Mouse (Mus musculus): Measurements from ENCODE around the gene Krtap16-1.
A peak's percentile ranks its signal among the peaks of the same experiment; 100 is the strongest.

The Krtap16-1 gene

DNA sequence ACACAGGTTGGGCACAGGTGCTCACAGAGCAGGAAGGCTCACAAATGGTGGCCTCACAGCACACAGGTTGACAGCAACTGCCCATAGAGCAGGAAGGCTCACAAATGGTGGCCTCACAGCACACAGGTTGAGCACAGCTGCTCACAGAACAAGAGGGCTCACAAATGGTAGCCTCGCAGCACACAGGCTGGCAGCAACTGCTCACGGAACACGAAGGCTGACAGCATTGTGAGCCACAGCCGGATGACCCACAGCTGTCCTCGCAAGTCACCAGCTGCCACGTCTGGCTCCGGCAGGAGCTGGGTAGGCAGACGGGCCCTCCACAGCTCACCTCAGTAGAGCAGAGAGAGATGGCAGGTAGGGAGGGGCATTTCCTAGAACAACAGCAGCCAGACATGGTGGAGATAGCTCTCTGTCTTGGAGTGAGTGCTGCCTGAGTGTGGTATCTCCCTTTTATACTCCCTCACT lies at the start of gene Krtap16-1:
TSS of gene Krtap16-1 (minus strand) at position 418 of the 468 bp plus-strand sequence.
- no peak for DNase-seq (ENCODE audit: low spot score in 2 of 2)

DNA sequence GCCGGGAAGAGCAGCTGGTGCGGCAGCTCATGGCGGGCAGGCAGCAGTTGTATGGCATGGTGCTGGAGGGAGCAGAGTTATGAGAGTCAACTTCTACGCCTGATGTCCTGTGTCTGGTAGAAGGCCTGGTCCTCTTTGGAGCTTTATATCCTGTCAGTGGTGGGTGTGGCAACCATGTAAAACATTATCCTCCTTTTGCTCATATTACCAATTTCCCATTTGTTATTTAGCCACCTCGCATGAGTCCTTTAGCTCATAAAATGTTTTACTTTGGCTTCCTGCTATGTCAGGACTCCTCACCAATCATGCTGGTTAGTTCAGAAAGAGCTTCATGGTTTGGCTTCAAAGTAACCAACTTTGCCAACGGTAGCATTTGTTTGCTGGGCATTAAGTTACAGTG lies 43.4 kb upstream of the Krtap16-1 start, which contains the start of gene Krt33b:
TSS of gene Krt33b (minus strand) at position 101 of the 400 bp plus-strand sequence.
- DNase-seq (ENCODE audit: low spot score in 2 of 2) = no peak

DNA sequence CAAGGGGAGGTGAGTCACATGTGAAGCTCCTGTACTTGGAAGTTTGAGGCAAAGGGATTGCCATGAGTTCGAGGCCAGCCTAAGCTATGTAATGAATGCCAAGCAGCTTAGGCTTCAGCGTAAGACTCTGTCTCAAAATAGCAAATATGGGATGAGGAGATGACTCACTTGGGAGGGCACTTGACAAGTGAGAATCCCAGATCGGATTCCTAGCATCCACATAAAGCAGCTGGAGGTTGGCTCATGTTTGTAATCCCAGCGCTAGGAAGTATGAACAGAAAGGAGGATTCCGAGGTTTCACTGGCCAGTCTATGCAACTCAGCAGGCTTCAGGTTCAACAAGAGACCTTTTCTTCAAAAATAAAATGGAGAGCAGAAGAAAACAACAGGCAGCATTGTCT lies 35.0 kb upstream of the Krtap16-1 start:
- DNase-seq (ENCODE audit: low spot score in 2 of 2) = no peak

GRCm38 (mm10) chr11:100019466-100019865 lies 33.1 kb upstream of the Krtap16-1 start:
- DNase-seq (ENCODE audit: low spot score in 2 of 2) = no peak

- no peak for DNase-seq (ENCODE audit: low spot score in 2 of 2)
Measured at GRCm38 (mm10) chr11:100016112-100016511, 29.7 kb upstream of the Krtap16-1 start, which contains the start of gene Krt33a. Krt33a (minus strand) TSS chr11:100016212.

- DNase-seq (ENCODE audit: low spot score in 2 of 2) = no peak
Measured at GRCm38 (mm10) chr11:100013691-100014171, 27.3 kb upstream of the Krtap16-1 start.

GRCm38 (mm10) chr11:100010682-100011081 lies 24.3 kb upstream of the Krtap16-1 start:
- no peak for DNase-seq (ENCODE audit: low spot score in 2 of 2)

GRCm38 (mm10) chr11:100008336-100008735 lies 21.9 kb upstream of the Krtap16-1 start:
- DNase-seq (ENCODE audit: low spot score in 2 of 2) = peak in 1 of 2 experiments; percentile 39

- no peak for DNase-seq (ENCODE audit: low spot score in 2 of 2)
Measured at GRCm38 (mm10) chr11:100006624-100007023, 20.2 kb upstream of the Krtap16-1 start.

DNA sequence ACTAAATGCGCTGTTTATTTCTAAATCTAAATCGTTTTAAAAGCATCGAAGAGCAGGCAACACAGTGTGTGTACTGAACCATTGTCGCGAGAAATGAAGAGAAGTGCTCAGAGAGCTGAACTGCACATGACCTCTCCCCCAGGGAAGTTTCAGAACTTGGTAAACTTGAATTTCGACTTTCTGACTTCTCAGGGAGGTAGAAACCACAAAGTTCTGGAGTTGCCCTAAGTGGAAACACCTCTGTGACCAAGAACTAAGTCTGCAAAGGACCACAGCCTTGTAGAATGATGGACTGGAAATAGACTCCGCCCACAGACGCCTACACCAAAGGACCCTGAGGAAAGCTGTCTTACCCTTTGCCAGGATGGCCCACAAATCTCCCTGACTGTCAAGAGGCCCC lies 19.5 kb upstream of the Krtap16-1 start:
- no peak for DNase-seq (ENCODE audit: low spot score in 2 of 2)

DNA sequence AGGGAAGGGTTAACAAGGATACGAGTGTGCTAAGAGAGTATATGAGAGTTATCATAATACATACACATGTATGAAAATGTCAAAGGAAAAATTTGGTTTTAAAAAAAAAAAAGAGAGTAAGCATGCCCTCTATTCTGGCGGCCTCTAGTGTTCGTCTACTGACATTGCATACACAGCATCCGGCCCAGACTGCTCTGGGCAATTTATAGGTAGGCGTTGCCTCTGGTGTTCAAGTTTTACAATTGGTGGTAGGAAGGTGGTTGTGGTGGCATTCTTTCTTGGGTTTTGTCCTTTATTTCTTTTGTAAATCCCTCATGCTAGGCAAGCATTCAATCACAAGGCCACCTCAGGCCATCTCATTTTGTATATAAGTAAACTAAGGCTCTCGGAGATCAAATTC lies 18.4 kb upstream of the Krtap16-1 start:
- peak in 1 of 2 experiments; percentile 76 for DNase-seq (ENCODE audit: low spot score in 2 of 2)

- no peak for DNase-seq (ENCODE audit: low spot score in 2 of 2)
Measured at GRCm38 (mm10) chr11:99999091-99999490, 12.7 kb upstream of the Krtap16-1 start.

DNA sequence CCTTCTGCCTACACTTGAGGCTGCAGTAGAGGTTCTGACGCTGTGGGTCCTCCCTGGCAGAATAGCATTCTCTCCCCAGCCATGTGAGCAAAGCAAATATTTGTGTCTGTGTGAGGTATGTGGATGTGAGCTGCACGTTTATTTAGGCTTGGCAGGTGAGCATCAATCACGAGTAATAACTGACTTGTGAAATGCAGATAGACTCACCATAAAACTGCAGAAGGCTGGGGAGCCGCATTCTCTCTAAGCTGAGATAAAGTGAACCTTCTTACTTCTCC lies 7.9 kb upstream of the Krtap16-1 start:
- no peak for DNase-seq (ENCODE audit: low spot score in 2 of 2)

- DNase-seq (ENCODE audit: low spot score in 2 of 2) = no peak
Measured at GRCm38 (mm10) chr11:99993620-99994383, 7.4 kb upstream of the Krtap16-1 start, which contains the start of gene Krtap17-1. Krtap17-1 (minus strand) TSS chr11:99993994.

DNA sequence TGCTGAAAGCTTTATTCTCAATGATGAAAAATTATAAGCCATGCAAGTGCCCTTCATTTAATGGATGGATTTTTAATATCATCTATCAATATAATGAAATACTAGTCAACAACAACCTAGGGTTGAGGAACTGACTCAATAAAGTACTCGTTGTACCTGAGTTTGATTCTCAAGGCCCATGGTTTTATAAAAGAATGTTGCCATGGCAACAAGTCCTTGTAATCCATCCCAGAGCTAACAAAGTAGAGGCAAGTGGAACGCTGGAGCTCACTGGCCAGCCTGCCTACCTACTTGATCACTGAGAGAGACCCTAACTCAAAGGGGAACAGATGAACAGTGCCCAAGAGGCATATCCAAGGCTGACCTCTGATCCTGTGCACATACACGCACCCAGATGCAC lies 4.2 kb upstream of the Krtap16-1 start:
- no peak for DNase-seq (ENCODE audit: low spot score in 2 of 2)

DNA sequence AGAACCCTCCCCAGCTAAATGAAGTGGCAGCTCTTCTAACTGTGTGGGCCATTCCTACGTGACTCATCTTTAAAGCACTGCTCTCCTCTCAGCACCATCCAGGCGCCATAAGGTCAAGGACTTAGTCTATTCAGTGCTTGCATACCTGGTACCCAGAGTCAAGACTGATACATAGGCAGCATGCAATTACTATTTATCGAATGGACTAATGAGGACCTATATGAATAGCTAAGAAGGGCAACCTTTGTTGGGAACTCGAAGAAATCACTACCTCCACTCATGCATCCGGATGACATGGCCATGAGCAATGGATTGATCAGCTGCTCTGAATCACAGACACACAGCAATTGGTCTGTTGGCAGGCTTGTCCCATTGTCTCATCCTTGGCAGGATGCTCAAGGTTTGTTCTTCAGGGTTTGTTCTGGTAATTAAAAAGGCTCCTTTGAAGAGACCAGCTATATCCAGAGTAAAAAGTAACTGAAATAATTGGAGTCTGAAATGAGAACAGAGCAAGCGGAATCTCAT lies 3.5 kb upstream of the Krtap16-1 start:
- DNase-seq (ENCODE audit: low spot score in 2 of 2) = no peak

GRCm38 (mm10) chr11:99988530-99988929 lies 2.1 kb upstream of the Krtap16-1 start:
- no peak for DNase-seq (ENCODE audit: low spot score in 2 of 2)

- peak; percentile 43 to 55 for DNase-seq (ENCODE audit: low spot score in 2 of 2)
Measured at GRCm38 (mm10) chr11:99985291-99986092, 905 bp downstream of the Krtap16-1 start.

DNA sequence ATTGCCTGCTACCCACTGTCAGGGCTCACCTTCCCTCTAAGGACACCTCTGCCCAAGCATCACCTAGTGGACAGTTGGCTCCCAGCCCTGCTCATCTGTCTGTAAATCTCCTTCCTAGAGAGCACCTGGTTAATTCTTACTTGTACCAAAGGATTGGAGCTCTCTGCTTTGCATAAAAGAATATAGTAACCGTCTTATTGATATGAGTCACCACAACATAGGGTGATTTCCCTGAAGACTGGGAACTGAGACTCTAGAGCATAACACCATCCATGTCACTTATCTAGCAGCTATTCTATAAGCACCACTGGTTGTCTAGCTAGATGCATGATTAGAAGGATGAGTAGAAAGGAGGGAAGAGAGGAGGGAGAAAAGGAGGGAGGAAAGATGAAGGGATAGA lies 3.0 kb downstream of the Krtap16-1 start:
- no peak for DNase-seq (ENCODE audit: low spot score in 2 of 2)

DNA sequence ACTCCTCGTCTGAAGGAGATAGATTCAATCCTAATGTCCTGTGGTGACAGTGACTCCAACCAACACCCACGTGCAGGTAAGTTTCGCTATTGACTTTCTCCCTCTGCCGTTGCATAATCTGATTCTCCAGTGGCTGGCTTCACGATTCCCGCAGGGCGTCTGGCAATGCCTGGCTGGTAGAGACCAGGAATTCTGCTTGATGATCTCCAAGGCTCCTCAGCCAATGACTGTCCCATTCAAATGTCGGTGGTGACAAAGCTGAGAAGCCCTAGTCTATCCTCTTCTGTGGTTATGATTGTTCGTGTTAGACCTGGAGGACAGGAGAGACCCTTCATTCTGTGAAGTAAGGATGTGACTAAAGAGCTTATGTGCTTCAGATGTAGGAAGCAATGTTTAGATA lies 3.7 kb downstream of the Krtap16-1 start:
- DNase-seq (ENCODE audit: low spot score in 2 of 2) = no peak

GRCm38 (mm10) chr11:99978953-99979352 lies 7.4 kb downstream of the Krtap16-1 start, which contains the start of gene Krtap29-1:
Krtap29-1 (minus strand) TSS chr11:99979053.
- DNase-seq (ENCODE audit: low spot score in 2 of 2) = no peak

DNA sequence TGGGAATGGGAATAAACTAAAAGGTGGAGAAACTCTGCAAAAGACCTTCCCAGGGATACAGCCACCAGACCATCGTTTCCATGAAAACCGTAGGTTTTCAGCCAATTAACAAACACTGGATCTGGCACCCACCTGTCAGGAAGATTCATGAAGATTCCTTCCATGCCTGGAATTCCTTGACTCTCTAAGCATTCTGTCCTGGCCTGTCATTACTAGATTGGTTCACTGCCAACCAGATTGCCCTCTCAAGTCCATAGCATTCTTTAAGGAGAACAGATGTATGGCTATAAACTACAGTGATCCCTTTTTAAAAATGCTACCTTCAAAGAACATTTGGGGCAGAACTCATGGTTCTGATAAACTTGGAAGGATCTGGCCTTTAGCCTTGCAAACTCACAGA lies 20.4 kb downstream of the Krtap16-1 start:
- no peak for DNase-seq (ENCODE audit: low spot score in 2 of 2)

Measured in left cerebral cortex, adult 9 months (tissue).